Mouse (Mus musculus) MEL (cell line): ENCODE results near the gene Map4. TPM values are rescaled to one million over a fixed set of nuclear protein-coding genes. Genes with fewer than 3 reads are reported as not detected.

ENCODE experiments used
- DNase-seq: peaks from one replicate; pipeline ENCODE4 v3.0.0; 2011; ENCODE audit warnings: low read depth, low spot score
- H3K27ac ChIP-seq: 2 replicates; pipeline ENCODE4 v1.5.1; 2012; ENCODE audit warnings: low read depth, mild to moderate bottlenecking, control low read depth, low read length, moderate library complexity; ENCODE audit not compliant: control insufficient read depth
- H3K27me3 ChIP-seq, 2 experiments: fragments of 150-350 bp in 1 of 2; sonication (generic) in 1 of 2; 2 replicates each; pipeline ENCODE4 v1.6.1; 2012; ENCODE audit warnings: low read length in 2 of 2, mild to moderate bottlenecking in 2 of 2, improper control_type of control experiment in 1 of 2, moderate library complexity in 1 of 2; ENCODE audit not compliant: insufficient read depth in 2 of 2, control insufficient read depth in 1 of 2
- H3K36me3 ChIP-seq, 2 experiments: 2 replicates each; pipeline ENCODE4 v1.6.1; 2012 to 2014; ENCODE audit warnings: low read length in 2 of 2, improper control_type of control experiment in 1 of 2, inconsistent platforms in 1 of 2, mild to moderate bottlenecking in 1 of 2; ENCODE audit not compliant: insufficient read depth in 2 of 2, control insufficient read depth in 1 of 2
- H3K4me1 ChIP-seq, 2 experiments: fragments of 150-350 bp in 1 of 2; sonication (generic) in 1 of 2; 2 replicates each; pipeline ENCODE4 v1.6.1; 2012; ENCODE audit warnings: low read length in 2 of 2, improper control_type of control experiment in 1 of 2, mild to moderate bottlenecking in 1 of 2; ENCODE audit not compliant: insufficient read depth in 2 of 2, control insufficient read depth in 1 of 2
- H3K4me3 ChIP-seq, 2 experiments: fragments of 150-350 bp in 1 of 2; sonication (generic) in 1 of 2; 2 replicates each; pipeline ENCODE4 v1.5.1; 2012; ENCODE audit warnings: low read depth in 2 of 2, low read length in 2 of 2, mild to moderate bottlenecking in 2 of 2, moderate library complexity in 2 of 2, control low read depth in 1 of 2, improper control_type of control experiment in 1 of 2; ENCODE audit not compliant: control insufficient read depth in 1 of 2, insufficient read depth in 1 of 2
- H3K79me2 ChIP-seq: 2 replicates; pipeline ENCODE4 v1.6.1; 2012; ENCODE audit warnings: mild to moderate bottlenecking, low read length, moderate library complexity; ENCODE audit not compliant: control insufficient read depth, poor library complexity, insufficient read depth
- H3K9ac ChIP-seq: 2 replicates; pipeline ENCODE4 v1.6.1; 2012; ENCODE audit warnings: low read depth, mild to moderate bottlenecking, control low read depth, low read length, moderate library complexity; ENCODE audit not compliant: control insufficient read depth, poor library complexity, severe bottlenecking
- H3K9me3 ChIP-seq: fragments of 150-350 bp; sonication (generic); replicated peaks from 2 replicates; pipeline ENCODE4 v1.6.1; 2012; ENCODE audit warnings: mild to moderate bottlenecking, low read length, improper control_type of control experiment, moderate library complexity; ENCODE audit not compliant: insufficient read depth
- CHD1 ChIP-seq: IDR thresholded peaks from 2 replicates; pipeline ENCODE4 v1.6.1; 2012; ENCODE audit warnings: low read depth, mild to moderate bottlenecking, inconsistent platforms, low read length, improper control_type of control experiment
- CHD2 ChIP-seq: IDR thresholded peaks from 2 replicates; pipeline ENCODE4 v1.6.1; 2011; ENCODE audit warnings: low read length, improper control_type of control experiment
- E2F4 ChIP-seq: IDR thresholded peaks from 2 replicates; pipeline ENCODE4 v1.6.1; 2011; ENCODE audit warnings: low read depth, low read length, improper control_type of control experiment, borderline replicate concordance
- ETS1 ChIP-seq: IDR thresholded peaks from 2 replicates; pipeline ENCODE4 v1.6.1; 2012; ENCODE audit warnings: low read depth, mild to moderate bottlenecking, inconsistent platforms, low read length, improper control_type of control experiment, moderate library complexity
- GABPA ChIP-seq: IDR thresholded peaks from 2 replicates; pipeline ENCODE4 v1.6.1; 2012; ENCODE audit warnings: low read depth, mild to moderate bottlenecking, inconsistent platforms, low read length, improper control_type of control experiment, moderate library complexity
- GATA1 ChIP-seq: IDR thresholded peaks from 2 replicates; pipeline ENCODE4 v1.6.1; 2011; ENCODE audit warnings: low read depth, low read length, improper control_type of control experiment
- HCFC1 ChIP-seq: IDR thresholded peaks from 2 replicates; pipeline ENCODE4 v1.6.1; 2012; ENCODE audit warnings: low read depth, mild to moderate bottlenecking, inconsistent platforms, low read length, improper control_type of control experiment, moderate library complexity
- KAT2A ChIP-seq: conservative IDR thresholded peaks from 2 replicates; pipeline ENCODE4 v1.6.1; 2012; ENCODE audit warnings: low read depth, low read length, improper control_type of control experiment, inconsistent platforms
- MAFK ChIP-seq: IDR thresholded peaks from 2 replicates; pipeline ENCODE4 v1.6.1; 2011; ENCODE audit warnings: low read depth, mild to moderate bottlenecking, low read length, improper control_type of control experiment, borderline replicate concordance
- MAX ChIP-seq: IDR thresholded peaks from 2 replicates; pipeline ENCODE4 v1.6.1; 2011; ENCODE audit warnings: low read length, improper control_type of control experiment
- MAZ ChIP-seq: IDR thresholded peaks from 2 replicates; pipeline ENCODE4 v1.6.1; 2012; ENCODE audit warnings: low read depth, mild to moderate bottlenecking, inconsistent platforms, low read length, improper control_type of control experiment
- MYB ChIP-seq: IDR thresholded peaks from 2 replicates; pipeline ENCODE4 v1.6.1; 2011; ENCODE audit warnings: mild to moderate bottlenecking, low read depth, low read length, improper control_type of control experiment
- MYC ChIP-seq: IDR thresholded peaks from 2 replicates; pipeline ENCODE4 v1.6.1; 2011; ENCODE audit warnings: low read depth, mild to moderate bottlenecking, low read length, improper control_type of control experiment, moderate library complexity
- NELFE ChIP-seq: IDR thresholded peaks from 2 replicates; pipeline ENCODE4 v1.6.1; 2011; ENCODE audit warnings: low read depth, low read length, improper control_type of control experiment
- NRF1 ChIP-seq: IDR thresholded peaks from 2 replicates; pipeline ENCODE4 v1.6.1; 2014; ENCODE audit warnings: low read depth, mild to moderate bottlenecking, inconsistent platforms, low read length, improper control_type of control experiment, moderate library complexity; ENCODE audit not compliant: poor library complexity, insufficient read depth, severe bottlenecking
- POLR2A ChIP-seq, 2 experiments: IDR thresholded peaks; 2 replicates each; pipeline ENCODE4 v1.6.1; 2011 to 2012; ENCODE audit warnings: low read length in 2 of 2, mild to moderate bottlenecking in 2 of 2, control low read depth in 1 of 2, improper control_type of control experiment in 1 of 2, low read depth in 1 of 2, moderate library complexity in 1 of 2; ENCODE audit not compliant: control insufficient read depth in 1 of 2, insufficient read depth in 1 of 2, poor library complexity in 1 of 2
- POLR2AphosphoS2 ChIP-seq: IDR thresholded peaks from 2 replicates; pipeline ENCODE4 v1.6.1; 2011; ENCODE audit warnings: low read length, improper control_type of control experiment
- RAD21 ChIP-seq: IDR thresholded peaks from 2 replicates; pipeline ENCODE4 v1.6.1; 2011; ENCODE audit warnings: mild to moderate bottlenecking, low read depth, low read length, improper control_type of control experiment
- SMC3 ChIP-seq: IDR thresholded peaks from 2 replicates; pipeline ENCODE4 v1.6.1; 2011; ENCODE audit warnings: low read depth, low read length, improper control_type of control experiment
- TBP ChIP-seq: IDR thresholded peaks from 2 replicates; pipeline ENCODE4 v1.8.0; 2011; ENCODE audit warnings: low read depth, low read length, improper control_type of control experiment
- TCF12 ChIP-seq: IDR thresholded peaks from 2 replicates; pipeline ENCODE4 v1.6.1; 2014; ENCODE audit warnings: low read depth, mild to moderate bottlenecking, inconsistent platforms, low read length, improper control_type of control experiment, moderate library complexity
- ZNF384 ChIP-seq: IDR thresholded peaks from 2 replicates; pipeline ENCODE4 v1.6.1; 2012; ENCODE audit warnings: low read depth, mild to moderate bottlenecking, inconsistent platforms, low read length, improper control_type of control experiment
- polyA plus RNA-seq, 2 experiments: library from polyadenylated mRNA; stranded (reverse) in 1 of 2; unstranded in 1 of 2; fragments of >175 nt in 1 of 2; fragments of >200 nt in 1 of 2; gene quantifications; 2 replicates each; pipeline versions ENCODE4 v1.2.1 to v1.2.4; 2012; ENCODE audit warnings: low replicate concordance in 2 of 2, low read depth in 1 of 2; ENCODE audit not compliant: insufficient read length in 2 of 2, insufficient read depth in 1 of 2, missing spikeins in 1 of 2
- total RNA-seq: library from RNA; depleted of rRNA; stranded (reverse); fragments of 300-350 nt; gene quantifications from 2 replicates; pipeline ENCODE4 v1.2.3, GENCODE M21; 2012

Map4 gene
- total and polyA plus RNA-seq, 3 experiments = 14.5 to 47.8 TPM; not detected in 1

- Histone ChIP-seq H3K4me1 (no peaks in the 10 kb centered on the region), H3K4me3 (no peak overlapping the region), H3K79me2 (no peaks in the 10 kb centered on the region), H3K27ac (no peak overlapping the region), H3K9ac (no peak overlapping the region), H3K36me3 (no peaks in the 10 kb centered on the region; a peak in 1 of 4 replicates), H3K9me3 (no peaks in the 10 kb centered on the region), H3K27me3 (no peaks in the 10 kb centered on the region)
- no peak for DNase-seq
- TF ChIP-seq NRF1 (no peak), MYB (no peak), RAD21 (no peak), KAT2A (no peak), CHD1 (no peak), ZNF384 (no peak), MAFK (no peak), ETS1 (no peak), POLR2A (IDR thresholded peaks at IDR 0.05; ENCODE audit: control insufficient read depth in 1 of 2, insufficient read depth in 1 of 2, low read depth in 1 of 2, low read length in 2 of 2, poor library complexity in 1 of 2) (no peak)
These were observed 113.1 kb downstream of the Map4 start for GRCm38 (mm10) chr9:110044373-110044772.

- Histone ChIP-seq H3K27me3 (no peaks in the 10 kb centered on the region), H3K79me2 (no peaks in the 10 kb centered on the region), H3K4me1 (no peaks in the 10 kb centered on the region), H3K9me3 (no peaks in the 10 kb centered on the region), H3K4me3 (no peak overlapping the region), H3K36me3 (no peaks in the 10 kb centered on the region; a peak in 1 of 4 replicates), H3K27ac (no peak overlapping the region), H3K9ac (no peak overlapping the region)
- TF ChIP-seq E2F4 = no peak
- TF ChIP-seq GABPA = no peak
- no peak for TF ChIP-seq CHD2
- DNase-seq = no peak
These were observed 114.6 kb downstream of the Map4 start for GRCm38 (mm10) chr9:110045763-110046377.

GRCm38 (mm10) chr9:110047260-110047659, 116.0 kb downstream of the Map4 start:
- no peak for DNase-seq
- TF ChIP-seq MYC = no peak
- TF ChIP-seq NELFE = no peak
- TF ChIP-seq HCFC1 = no peak
- no peak for TF ChIP-seq E2F4
- no peak for TF ChIP-seq ZNF384
- TF ChIP-seq POLR2A (IDR thresholded peaks at IDR 0.05; ENCODE audit: control insufficient read depth in 1 of 2, insufficient read depth in 1 of 2, low read depth in 1 of 2, low read length in 2 of 2, poor library complexity in 1 of 2) = no peak
- TF ChIP-seq TCF12 = no peak
- TF ChIP-seq POLR2AphosphoS2 = no peak
- no peak for TF ChIP-seq MAFK
- no peak for TF ChIP-seq MAZ
- no peak for TF ChIP-seq TBP
- TF ChIP-seq GATA1 = no peak
- TF ChIP-seq MAX = no peak
- no peak for TF ChIP-seq SMC3
- H3K9me3 ChIP-seq = no peaks in the 10 kb centered on the region
- no peak overlapping the region for H3K4me3 ChIP-seq
- no peaks in the 10 kb centered on the region for H3K27me3 ChIP-seq
- no peaks in the 10 kb centered on the region; a peak in 1 of 4 replicates for H3K36me3 ChIP-seq
- H3K79me2 ChIP-seq = no peaks in the 10 kb centered on the region
- no peak overlapping the region for H3K27ac ChIP-seq
- H3K4me1 ChIP-seq = no peaks in the 10 kb centered on the region
- no peak overlapping the region for H3K9ac ChIP-seq
